Mouse (Mus musculus): ENCODE measurements around the gene Rhou. TPM values are rescaled to one million over a fixed set of nuclear protein-coding genes. Genes with fewer than 3 reads are reported as not detected.

The Rhou gene
- total and polyA plus RNA-seq, 2 experiments from 2014 or later: 2.8 to 5.3 TPM

DNA sequence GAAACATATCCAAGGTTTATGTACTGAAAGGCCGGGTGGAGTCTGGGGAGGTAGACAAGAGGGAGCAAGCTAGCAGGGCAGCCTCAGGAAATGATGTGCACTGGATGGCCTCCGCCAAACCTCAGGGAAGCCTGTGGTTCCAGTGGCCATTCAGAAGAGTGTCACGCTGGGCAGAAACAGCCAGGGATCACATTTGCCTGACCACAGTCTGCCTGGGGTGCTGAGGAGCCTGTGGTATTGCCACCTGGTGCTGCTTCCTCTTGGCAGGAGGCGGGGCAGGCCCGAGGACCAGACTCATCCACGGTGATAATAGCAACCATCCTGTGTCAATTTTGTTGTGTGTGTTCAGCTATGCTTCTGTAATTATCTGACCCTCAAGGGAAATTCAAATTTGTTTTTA lies 18.9 kb downstream of the Rhou start:
- Histone ChIP-seq H3K27me3 (ENCODE audit: control insufficient read depth, insufficient read depth, low read length) (no peaks in the 10 kb centered on the region), H3K4me2 (ENCODE audit: low read depth, low read length) (no peak overlapping the region), H3K27ac (ENCODE audit: low read depth) (no peak overlapping the region), H3K4me1 (ENCODE audit: control insufficient read depth, insufficient read depth) (no peaks in the 10 kb centered on the region), H3K4me3 (ENCODE audit: low read depth, low read length) (no peak overlapping the region), H3K9ac (replicated peaks; ENCODE audit: low read depth, low read length) (no peak overlapping the region), H3K36me3 (replicated peaks; ENCODE audit: control insufficient read depth, insufficient read depth, low read length) (no peaks in the 10 kb centered on the region), H3K9me3 (replicated peaks; ENCODE audit: control insufficient read depth, low read length) (no peaks in the 10 kb centered on the region)
- no peak for DNase-seq (ENCODE audit: low spot score)
- no peak for TF ChIP-seq EP300 (IDR thresholded peaks at IDR 0.05; ENCODE audit: low read depth)
- WGBS: 57% methylated on average over 6 of the region's 6 CpGs
- ATAC-seq (ENCODE audit: insufficient read depth, low read depth): no peak

GRCm38 (mm10) chr8:123675611-123676010 lies 21.9 kb downstream of the Rhou start:
- no peaks in the 10 kb centered on the region for H3K4me1 ChIP-seq (ENCODE audit: control insufficient read depth, insufficient read depth)
- H3K9me3 ChIP-seq (replicated peaks; ENCODE audit: control insufficient read depth, low read length): no peaks in the 10 kb centered on the region
- no peak overlapping the region for H3K4me3 ChIP-seq (ENCODE audit: low read depth, low read length)
- H3K36me3 ChIP-seq (replicated peaks; ENCODE audit: control insufficient read depth, insufficient read depth, low read length): no peaks in the 10 kb centered on the region
- H3K9ac ChIP-seq (replicated peaks; ENCODE audit: low read depth, low read length): no peak overlapping the region
- DNase-seq (ENCODE audit: low spot score): no peak
- 21% methylated on average over 5 of the region's 5 CpGs for WGBS
- H3K4me2 ChIP-seq (ENCODE audit: low read depth, low read length): no peak overlapping the region
- no peak for ATAC-seq (ENCODE audit: insufficient read depth, low read depth)
- no peaks in the 10 kb centered on the region for H3K27me3 ChIP-seq (ENCODE audit: control insufficient read depth, insufficient read depth, low read length)
- no peak for TF ChIP-seq EP300 (IDR thresholded peaks at IDR 0.05; ENCODE audit: low read depth)
- no peak for TF ChIP-seq CTCF (IDR thresholded peaks at IDR 0.05; ENCODE audit: low read depth)
- no peak overlapping the region for H3K27ac ChIP-seq (ENCODE audit: low read depth)

- ATAC-seq (ENCODE audit: insufficient read depth, low read depth) (no peak), DNase-seq (ENCODE audit: low spot score) (no peak)
- Histone ChIP-seq H3K4me2 (ENCODE audit: low read depth, low read length) (no peak overlapping the region), H3K9me3 (replicated peaks; ENCODE audit: control insufficient read depth, low read length) (no peaks in the 10 kb centered on the region), H3K27me3 (ENCODE audit: control insufficient read depth, insufficient read depth, low read length) (no peaks in the 10 kb centered on the region), H3K4me3 (ENCODE audit: low read depth, low read length) (no peak overlapping the region), H3K36me3 (replicated peaks; ENCODE audit: control insufficient read depth, insufficient read depth, low read length) (no peaks in the 10 kb centered on the region), H3K4me1 (ENCODE audit: control insufficient read depth, insufficient read depth) (no peaks in the 10 kb centered on the region), H3K27ac (ENCODE audit: low read depth) (no peak overlapping the region), H3K9ac (replicated peaks; ENCODE audit: low read depth, low read length) (no peak overlapping the region)
- 81% methylated on average over 4 of the region's 4 CpGs for WGBS
- no peak for TF ChIP-seq CTCF (IDR thresholded peaks at IDR 0.05; ENCODE audit: low read depth)
Measured at GRCm38 (mm10) chr8:123678390-123678789, 24.7 kb downstream of the Rhou start.

GRCm38 (mm10) chr8:123682073-123682761 lies 28.5 kb downstream of the Rhou start:
- no peak overlapping the region for H3K4me2 ChIP-seq (ENCODE audit: low read depth, low read length)
- H3K4me3 ChIP-seq (ENCODE audit: low read depth, low read length): no peak overlapping the region
- no peak overlapping the region for H3K27ac ChIP-seq (ENCODE audit: low read depth)
- no peaks in the 10 kb centered on the region for H3K27me3 ChIP-seq (ENCODE audit: control insufficient read depth, insufficient read depth, low read length)
- H3K9ac ChIP-seq (replicated peaks; ENCODE audit: low read depth, low read length): no peak overlapping the region
- H3K9me3 ChIP-seq (replicated peaks; ENCODE audit: control insufficient read depth, low read length): no peaks in the 10 kb centered on the region
- peak; percentile 47 for ATAC-seq (ENCODE audit: insufficient read depth, low read depth)
- no peak for TF ChIP-seq EP300 (IDR thresholded peaks at IDR 0.05; ENCODE audit: low read depth)
- no peak for TF ChIP-seq CTCF (IDR thresholded peaks at IDR 0.05; ENCODE audit: low read depth)
- no peaks in the 10 kb centered on the region for H3K36me3 ChIP-seq (replicated peaks; ENCODE audit: control insufficient read depth, insufficient read depth, low read length)
- no peak for DNase-seq (ENCODE audit: low spot score)
- WGBS: 26% methylated on average over 18 of the region's 18 CpGs
- no peaks in the 10 kb centered on the region for H3K4me1 ChIP-seq (ENCODE audit: control insufficient read depth, insufficient read depth)

- no peak overlapping the region for H3K4me2 ChIP-seq (ENCODE audit: low read depth, low read length)
- TF ChIP-seq CTCF (IDR thresholded peaks at IDR 0.05; ENCODE audit: low read depth) (no peak), EP300 (IDR thresholded peaks at IDR 0.05; ENCODE audit: low read depth) (no peak)
- no peak overlapping the region for H3K27ac ChIP-seq (ENCODE audit: low read depth)
- H3K4me1 ChIP-seq (ENCODE audit: control insufficient read depth, insufficient read depth): no peaks in the 10 kb centered on the region
- DNase-seq (ENCODE audit: low spot score) (no peak), ATAC-seq (ENCODE audit: insufficient read depth, low read depth) (no peak)
- H3K27me3 ChIP-seq (ENCODE audit: control insufficient read depth, insufficient read depth, low read length): no peaks in the 10 kb centered on the region
- no peaks in the 10 kb centered on the region for H3K9me3 ChIP-seq (replicated peaks; ENCODE audit: control insufficient read depth, low read length)
- H3K9ac ChIP-seq (replicated peaks; ENCODE audit: low read depth, low read length): no peak overlapping the region
- 56% methylated on average over 7 of the region's 7 CpGs for WGBS
- no peak overlapping the region for H3K4me3 ChIP-seq (ENCODE audit: low read depth, low read length)
- H3K36me3 ChIP-seq (replicated peaks; ENCODE audit: control insufficient read depth, insufficient read depth, low read length): no peaks in the 10 kb centered on the region
Measured at GRCm38 (mm10) chr8:123683321-123683720, 29.6 kb downstream of the Rhou start.

DNA sequence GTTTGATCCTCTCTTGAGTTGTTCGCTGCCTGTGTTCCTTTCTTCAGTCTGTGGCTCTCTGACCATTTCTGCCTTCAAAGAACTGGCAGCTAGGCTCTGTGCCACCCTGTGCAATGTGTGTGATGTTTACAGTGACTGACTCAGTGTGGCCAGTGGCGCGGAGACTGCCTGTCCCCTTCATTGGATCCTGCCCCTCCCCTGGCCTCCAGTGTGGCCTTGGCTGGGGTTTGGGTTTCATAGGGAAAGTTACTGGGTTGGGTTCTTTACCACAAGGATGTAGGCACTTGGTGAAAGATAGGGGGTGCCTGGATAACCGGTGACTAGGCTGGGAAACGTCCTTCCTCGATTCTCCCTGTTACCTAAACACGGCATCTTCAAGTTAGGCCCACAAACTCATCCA lies 31.1 kb downstream of the Rhou start:
- no peak overlapping the region for H3K4me2 ChIP-seq (ENCODE audit: low read depth, low read length)
- WGBS: 81% methylated on average over 7 of the region's 7 CpGs

More for the DNA sequence above, 31.1 kb downstream of the Rhou start:
- Histone ChIP-seq H3K27ac (ENCODE audit: low read depth) (no peak overlapping the region), H3K9ac (replicated peaks; ENCODE audit: low read depth, low read length) (no peak overlapping the region), H3K4me1 (ENCODE audit: control insufficient read depth, insufficient read depth) (no peaks in the 10 kb centered on the region), H3K9me3 (replicated peaks; ENCODE audit: control insufficient read depth, low read length) (no peaks in the 10 kb centered on the region), H3K4me3 (ENCODE audit: low read depth, low read length) (no peak overlapping the region), H3K27me3 (ENCODE audit: control insufficient read depth, insufficient read depth, low read length) (no peaks in the 10 kb centered on the region), H3K36me3 (replicated peaks; ENCODE audit: control insufficient read depth, insufficient read depth, low read length) (no peaks in the 10 kb centered on the region)
- TF ChIP-seq EP300 (IDR thresholded peaks at IDR 0.05; ENCODE audit: low read depth): no peak
- no peak for TF ChIP-seq CTCF (IDR thresholded peaks at IDR 0.05; ENCODE audit: low read depth)
- ATAC-seq (ENCODE audit: insufficient read depth, low read depth): no peak
- no peak for DNase-seq (ENCODE audit: low spot score)
